Mouse (Mus musculus) liver, embryonic 11.5 days (tissue): ENCODE measurements around the gene Marveld3. TPM values are rescaled to one million over a fixed set of nuclear protein-coding genes. Genes with fewer than 3 reads are reported as not detected.

Experiments used
- ATAC-seq: fragments of 200-750 bp; cut with Nextera tagmentation; replicated peaks from 2 replicates; pipeline ENCODE4 v1.8.0; 2017; ENCODE audit warnings: moderate number of reproducible peaks, mild to moderate bottlenecking, moderate TSS enrichment, moderate library complexity; ENCODE audit not compliant: low FRiP score
- DNase-seq: peaks from one replicate; pipeline ENCODE4 v3.0.0-alpha.2; 2017; ENCODE audit warnings: low spot score
- H3K27ac ChIP-seq: fragments of 300-500 bp; sonication (generic); 2 replicates; pipeline ENCODE4 v1.5.1; 2014; ENCODE audit warnings: mild to moderate bottlenecking, low read depth, low read length, control low read depth
- H3K27me3 ChIP-seq: fragments of 300-500 bp; sonication (generic); replicated peaks from 2 replicates; pipeline ENCODE4 v1.6.1; 2014; ENCODE audit warnings: low read length, mixed read lengths; ENCODE audit not compliant: control insufficient read depth, insufficient read depth
- H3K36me3 ChIP-seq: fragments of 300-500 bp; sonication (generic); 2 replicates; pipeline ENCODE4 v1.6.1; 2014; ENCODE audit warnings: mild to moderate bottlenecking, low read length, moderate library complexity, mixed read lengths; ENCODE audit not compliant: control insufficient read depth, insufficient read depth
- H3K4me1 ChIP-seq: fragments of 300-500 bp; sonication (generic); replicated peaks from 2 replicates; pipeline ENCODE4 v1.6.1; 2014; ENCODE audit warnings: low read length, mixed read lengths; ENCODE audit not compliant: control insufficient read depth, insufficient read depth
- H3K4me2 ChIP-seq: fragments of 300-500 bp; sonication (generic); 2 replicates; pipeline ENCODE4 v1.6.1; 2014; ENCODE audit warnings: mild to moderate bottlenecking, control low read depth, moderate library complexity
- H3K4me3 ChIP-seq: fragments of 300-500 bp; sonication (generic); 2 replicates; pipeline ENCODE4 v1.5.1; 2014; ENCODE audit warnings: low read depth, low read length, control low read depth
- H3K9ac ChIP-seq: fragments of 300-500 bp; sonication (generic); 2 replicates; pipeline ENCODE4 v1.6.1; 2014; ENCODE audit warnings: low read depth, low read length, control low read depth
- H3K9me3 ChIP-seq: fragments of 300-500 bp; sonication (generic); 2 replicates; pipeline ENCODE4 v1.6.1; 2016; ENCODE audit warnings: low read length, inconsistent platforms, mixed read lengths; ENCODE audit not compliant: control insufficient read depth
- WGBS: fragments of 180-500 bp; shearing (Covaris S2); extraction: QIAGEN DNeasy Blood & Tissue Kit; methylation state at CpG from one replicate; pipeline ENCODE4 v1.1.7; 2014; 5-methylcytosine and 5-hydroxymethylcytosine counted together
- polyA plus RNA-seq: library from polyadenylated mRNA; unstranded; fragments of >200 nt; fragmentation: Nextera tagmentation; extraction: Ambion mirVana; gene quantifications from 2 replicates; pipeline ENCODE4 v1.2.1, GENCODE M21; 2014

The Marveld3 gene
- polyA plus RNA-seq, 1 experiment from 2014 or later: 0.15 TPM

- no peaks in the 10 kb centered on the region for H3K4me1 ChIP-seq
- H3K9ac ChIP-seq: no peak overlapping the region
- no peak for ATAC-seq
- H3K36me3 ChIP-seq: no peaks in the 10 kb centered on the region
- H3K4me3 ChIP-seq: no peak overlapping the region
- H3K27ac ChIP-seq: no peak overlapping the region
- H3K27me3 ChIP-seq: no peaks in the 10 kb centered on the region
- no peak overlapping the region for H3K4me2 ChIP-seq
- no peaks in the 10 kb centered on the region for H3K9me3 ChIP-seq
- 72% methylated on average over 15 of the region's 15 CpGs for WGBS
- no peak for DNase-seq
Measured at GRCm38 (mm10) chr8:109982386-109983105, 20.5 kb upstream of the Marveld3 start.

DNA sequence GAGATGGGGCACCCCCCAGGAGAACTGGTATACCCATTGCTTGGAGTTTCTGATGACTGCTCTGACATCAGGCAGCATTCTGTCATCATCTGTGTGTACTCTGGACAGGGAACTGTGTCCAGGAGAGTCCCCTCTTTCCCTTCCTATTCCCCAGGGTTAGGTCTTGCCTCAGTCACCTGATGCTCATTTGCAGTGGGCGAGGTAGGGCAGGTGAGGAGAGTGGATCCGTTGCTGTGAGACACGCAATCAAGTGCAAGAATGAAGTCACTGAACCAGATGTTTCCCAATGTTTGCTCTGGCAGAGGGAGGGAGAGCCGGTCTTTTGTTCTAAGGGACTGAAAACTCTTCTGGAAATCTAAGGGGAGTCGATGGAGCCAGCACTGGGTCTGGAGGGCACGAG is 17.3 kb upstream of the Marveld3 start:
- DNase-seq (no peak), ATAC-seq (no peak)
- Histone ChIP-seq H3K27me3 (no peaks in the 10 kb centered on the region), H3K4me2 (no peak overlapping the region), H3K4me1 (no peaks in the 10 kb centered on the region), H3K9me3 (no peaks in the 10 kb centered on the region), H3K9ac (no peak overlapping the region), H3K36me3 (no peaks in the 10 kb centered on the region), H3K4me3 (no peak overlapping the region), H3K27ac (no peak overlapping the region)
- WGBS: 71% methylated on average over 6 of the region's 6 CpGs

DNA sequence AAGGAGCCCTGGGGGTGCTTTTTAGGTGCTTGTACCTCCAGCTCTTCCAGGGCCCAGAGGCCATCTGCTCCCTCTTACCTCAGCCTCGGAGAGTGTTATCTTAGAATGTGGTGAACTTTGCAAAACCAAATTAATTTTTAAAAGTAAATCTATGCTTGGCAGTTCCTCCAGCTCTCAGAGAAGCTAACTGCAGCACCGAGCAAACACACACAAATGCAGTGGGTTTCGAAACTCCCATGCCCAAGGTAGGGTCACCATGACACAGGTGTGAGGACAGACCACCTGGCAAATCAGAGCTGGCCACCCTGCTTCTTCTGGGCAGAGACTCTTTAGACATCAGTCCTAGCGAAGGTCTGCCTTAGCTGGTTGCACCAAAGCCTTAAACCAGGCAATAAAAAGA is 10.9 kb upstream of the Marveld3 start:
- no peak overlapping the region for H3K27ac ChIP-seq
- no peaks in the 10 kb centered on the region for H3K4me1 ChIP-seq
- 74% methylated on average over 4 of the region's 4 CpGs for WGBS
- no peak overlapping the region for H3K4me3 ChIP-seq
- H3K4me2 ChIP-seq: no peak overlapping the region
- H3K27me3 ChIP-seq: peaks cover 13% of the 10 kb centered on the region
- DNase-seq (no peak), ATAC-seq (no peak)
- no peaks in the 10 kb centered on the region for H3K9me3 ChIP-seq
- H3K36me3 ChIP-seq: no peaks in the 10 kb centered on the region
- H3K9ac ChIP-seq: no peak overlapping the region

DNA sequence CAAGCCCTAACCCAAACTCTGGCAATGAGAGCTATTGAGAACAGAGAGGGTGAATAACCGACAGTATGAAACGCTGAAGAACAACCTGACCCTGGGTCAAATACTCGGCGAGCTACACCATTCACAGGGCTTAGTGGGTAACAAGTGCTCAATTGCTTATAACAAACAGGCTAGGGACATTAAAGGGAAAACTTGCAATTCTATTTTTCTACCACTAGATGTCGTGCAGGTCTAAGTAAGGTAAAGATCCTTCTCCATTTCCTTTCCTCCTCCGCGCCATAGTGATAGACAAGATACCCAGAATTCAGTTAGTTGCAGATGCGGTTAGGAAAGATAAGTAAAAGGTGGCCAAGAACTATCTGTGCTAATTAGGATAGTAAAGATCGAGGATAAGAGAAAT is 8.3 kb upstream of the Marveld3 start:
- Histone ChIP-seq H3K36me3 (no peaks in the 10 kb centered on the region), H3K9ac (no peak overlapping the region), H3K4me1 (no peaks in the 10 kb centered on the region), H3K9me3 (no peaks in the 10 kb centered on the region), H3K4me3 (no peak overlapping the region), H3K27ac (no peak overlapping the region), H3K27me3 (peaks cover 13% of the 10 kb centered on the region), H3K4me2 (no peak overlapping the region)
- WGBS: 10% methylated on average over 9 of the region's 9 CpGs
- DNase-seq (no peak), ATAC-seq (no peak)

DNA sequence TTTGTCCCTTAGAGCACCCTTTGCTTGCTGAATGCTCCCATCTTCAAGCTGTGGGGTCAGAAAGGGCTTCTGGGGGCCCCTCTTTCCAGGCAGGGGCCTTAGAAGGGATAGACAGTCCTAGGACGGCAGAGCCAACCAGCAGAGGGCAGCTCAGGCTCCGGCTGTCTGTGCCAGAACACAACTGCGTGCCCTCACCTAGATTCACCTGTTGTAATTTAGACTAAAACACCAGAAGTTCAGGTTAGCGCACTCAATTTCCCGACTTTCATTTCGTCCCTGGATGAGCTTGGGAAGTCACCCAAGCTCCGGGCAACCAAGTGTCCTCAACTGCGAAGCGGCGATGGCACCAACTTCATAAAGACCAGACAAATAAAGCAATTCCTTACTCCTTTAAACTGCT is 6.8 kb upstream of the Marveld3 start:
- H3K36me3 ChIP-seq: no peaks in the 10 kb centered on the region
- ATAC-seq (no peak), DNase-seq (no peak)
- H3K27ac ChIP-seq: no peak overlapping the region
- no peak overlapping the region for H3K4me2 ChIP-seq
- no peak overlapping the region for H3K9ac ChIP-seq
- WGBS: 50% methylated on average over 10 of the region's 10 CpGs
- H3K4me3 ChIP-seq: no peak overlapping the region
- H3K27me3 ChIP-seq: peaks cover 13% of the 10 kb centered on the region
- no peaks in the 10 kb centered on the region for H3K9me3 ChIP-seq
- H3K4me1 ChIP-seq: no peaks in the 10 kb centered on the region

GRCm38 (mm10) chr8:109964106-109964505 is 2.1 kb upstream of the Marveld3 start:
- no peak overlapping the region for H3K4me3 ChIP-seq
- H3K36me3 ChIP-seq: no peaks in the 10 kb centered on the region
- WGBS: 63% methylated on average over 4 of the region's 4 CpGs
- ATAC-seq (no peak), DNase-seq (no peak)
- H3K9me3 ChIP-seq: no peaks in the 10 kb centered on the region
- no peak overlapping the region for H3K9ac ChIP-seq
- H3K27me3 ChIP-seq: peaks cover 32% of the 10 kb centered on the region
- H3K27ac ChIP-seq: no peak overlapping the region
- H3K4me2 ChIP-seq: no peak overlapping the region
- no peaks in the 10 kb centered on the region; the same call in 1 of the 2 replicates for H3K4me1 ChIP-seq

DNA sequence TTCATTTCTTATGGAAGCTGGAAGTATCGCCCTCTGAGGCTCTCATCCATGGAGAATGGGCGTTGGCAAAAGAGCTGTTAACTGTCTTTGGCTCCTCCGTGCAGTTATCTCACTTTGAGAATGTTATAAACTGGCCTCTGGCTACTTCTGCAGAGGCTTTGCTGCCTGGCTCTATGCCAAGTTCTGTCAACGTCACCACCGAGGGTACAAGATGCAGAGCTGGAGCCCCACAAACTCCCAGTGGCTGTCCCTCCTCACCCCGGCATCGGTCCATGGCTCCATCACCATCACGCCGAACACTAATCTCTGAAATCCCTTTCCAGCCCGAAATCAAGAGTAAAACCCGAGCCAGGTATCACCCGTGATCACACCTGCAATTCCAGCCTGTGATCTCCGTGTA is 1.4 kb upstream of the Marveld3 start:
- no peak overlapping the region for H3K4me3 ChIP-seq
- H3K4me1 ChIP-seq: no peaks in the 10 kb centered on the region; the same call in 1 of the 2 replicates
- no peaks in the 10 kb centered on the region for H3K9me3 ChIP-seq
- DNase-seq: no peak
- peaks cover 33% of the 10 kb centered on the region for H3K27me3 ChIP-seq
- no peak overlapping the region for H3K9ac ChIP-seq
- no peak overlapping the region for H3K4me2 ChIP-seq
- no peak overlapping the region for H3K27ac ChIP-seq
- ATAC-seq: no peak
- H3K36me3 ChIP-seq: no peaks in the 10 kb centered on the region
- WGBS: 67% methylated on average over 13 of the region's 13 CpGs

- ATAC-seq (no peak), DNase-seq (no peak)
- Histone ChIP-seq H3K27me3 (peaks cover 31% of the 10 kb centered on the region), H3K4me3 (no peak overlapping the region), H3K9ac (no peak overlapping the region), H3K9me3 (no peaks in the 10 kb centered on the region), H3K36me3 (no peaks in the 10 kb centered on the region), H3K27ac (no peak overlapping the region), H3K4me1 (no peaks in the 10 kb centered on the region; the same call in 1 of the 2 replicates), H3K4me2 (no peak overlapping the region)
- 61% methylated on average over 9 of the region's 9 CpGs for WGBS
Measured at GRCm38 (mm10) chr8:109962896-109963295, 893 bp upstream of the Marveld3 start.

DNA sequence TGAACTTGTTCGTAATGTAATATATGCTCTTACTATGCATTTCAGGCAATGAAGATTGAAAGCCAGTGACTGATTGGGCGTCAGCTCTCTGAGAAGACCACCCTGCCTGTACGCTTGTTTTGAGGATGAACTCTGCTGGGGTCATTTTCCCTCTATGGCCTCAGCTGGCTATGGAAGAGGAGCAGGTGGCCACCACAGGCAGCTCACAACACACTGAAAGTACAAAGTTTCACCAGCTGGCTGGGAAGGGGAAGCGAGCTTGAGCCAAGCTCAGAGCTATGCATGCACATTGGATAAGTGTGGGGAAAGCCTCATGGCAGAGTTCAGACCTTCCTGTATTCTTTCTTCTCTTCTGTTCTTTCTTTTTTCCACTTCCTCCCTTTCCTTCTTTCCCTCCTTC is 2.9 kb downstream of the Marveld3 start:
- no peak for ATAC-seq
- Histone ChIP-seq H3K4me3 (no peak overlapping the region), H3K36me3 (no peaks in the 10 kb centered on the region), H3K27ac (no peak overlapping the region), H3K9ac (no peak overlapping the region), H3K9me3 (no peaks in the 10 kb centered on the region), H3K27me3 (peaks cover 34% of the 10 kb centered on the region), H3K4me2 (no peak overlapping the region), H3K4me1 (no peaks in the 10 kb centered on the region; the same call in 1 of the 2 replicates)
- WGBS: 81% methylated on average over 4 of the region's 4 CpGs
- no peak for DNase-seq
